Mouse (Mus musculus) olfactory bulb, adult 2 months (tissue): ENCODE measurements around the gene Dkk3. TPM values are rescaled to one million over a fixed set of nuclear protein-coding genes. Genes with fewer than 3 reads are reported as not detected.

Experiments
- H3K27ac ChIP-seq: fragments of 200-500 bp; 2 replicates; pipeline ENCODE4 v1.5.1; 2012; ENCODE audit warnings: low read depth, low read length; ENCODE audit not compliant: insufficient read depth
- H3K4me1 ChIP-seq: fragments of 200-500 bp; 2 replicates; pipeline ENCODE4 v1.6.1; 2012; ENCODE audit warnings: low read length; ENCODE audit not compliant: control insufficient read depth, insufficient read depth
- H3K4me3 ChIP-seq: fragments of 200-500 bp; 2 replicates; pipeline ENCODE4 v1.5.1; 2012; ENCODE audit warnings: mild to moderate bottlenecking, low read depth, low read length, moderate library complexity; ENCODE audit not compliant: insufficient read depth
- CTCF ChIP-seq: fragments of 200-500 bp; IDR thresholded peaks from 2 replicates; pipeline ENCODE4 v1.5.1; 2012; ENCODE audit warnings: low read depth, mild to moderate bottlenecking, low read length, moderate library complexity; ENCODE audit not compliant: insufficient read depth
- POLR2A ChIP-seq: fragments of 200-500 bp; IDR thresholded peaks from 2 replicates; pipeline ENCODE4 v1.6.1; 2012; ENCODE audit warnings: mild to moderate bottlenecking, low read depth, low read length, moderate library complexity; ENCODE audit not compliant: insufficient read depth
- WGBS: fragments of 180-500 bp; shearing (Covaris S2); methylation state at CpG from one replicate; pipeline ENCODE4 v1.1.7; 2018; 5-methylcytosine and 5-hydroxymethylcytosine counted together
- polyA plus RNA-seq: library from polyadenylated mRNA; stranded (reverse); fragments of >200 nt; gene quantifications from 2 replicates; pipeline ENCODE4 v1.2.4, GENCODE M21; 2012; ENCODE audit warnings: low replicate concordance; ENCODE audit not compliant: missing spikeins, insufficient read depth, insufficient read length

The Dkk3 gene
- polyA plus RNA-seq, 1 experiment = not detected

GRCm38 (mm10) chr7:112155194-112155593, 3.7 kb downstream of the Dkk3 start:
- no peak overlapping the region for H3K4me3 ChIP-seq

GRCm38 (mm10) chr7:112154445-112154844, 4.4 kb downstream of the Dkk3 start:
- Histone ChIP-seq H3K4me1 (peaks cover 15% of the 10 kb centered on the region), H3K4me3 (no peak overlapping the region), H3K27ac (no peak overlapping the region)
- WGBS = 68% methylated on average over 4 of the region's 4 CpGs
- TF ChIP-seq POLR2A (no peak), CTCF (no peak)

More at GRCm38 (mm10) chr7:112155194-112155593, 3.7 kb downstream of the Dkk3 start:
- no peak for TF ChIP-seq POLR2A
- no peak for TF ChIP-seq CTCF
- 76% methylated on average over 1 of the region's 1 CpGs for WGBS
- Histone ChIP-seq H3K27ac (no peak overlapping the region), H3K4me1 (peaks cover 15% of the 10 kb centered on the region)

- Histone ChIP-seq H3K4me3 (no peak overlapping the region), H3K4me1 (no peaks in the 10 kb centered on the region; the same call in 1 of the 2 replicates), H3K27ac (no peak overlapping the region)
- no peak for TF ChIP-seq CTCF
- no peak for TF ChIP-seq POLR2A
- WGBS = 88% methylated on average over 10 of the region's 10 CpGs
Measured at GRCm38 (mm10) chr7:112149113-112149512, 9.7 kb downstream of the Dkk3 start.

- no peak for TF ChIP-seq CTCF
- no peak for TF ChIP-seq POLR2A
- H3K27ac ChIP-seq = no peak overlapping the region
- 64% methylated on average over 2 of the region's 2 CpGs for WGBS
- H3K4me3 ChIP-seq = no peak overlapping the region
- peaks cover 3% of the 10 kb centered on the region; the same call in 1 of the 2 replicates for H3K4me1 ChIP-seq
Measured at GRCm38 (mm10) chr7:112147979-112148378, 10.9 kb downstream of the Dkk3 start.

GRCm38 (mm10) chr7:112144646-112145179, 14.1 kb downstream of the Dkk3 start:
- WGBS = 87% methylated on average over 11 of the region's 11 CpGs
- H3K4me1 ChIP-seq = peaks cover 3% of the 10 kb centered on the region; the same call in 1 of the 2 replicates
- no peak overlapping the region for H3K27ac ChIP-seq
- no peak for TF ChIP-seq POLR2A
- H3K4me3 ChIP-seq = no peak overlapping the region

GRCm38 (mm10) chr7:112143978-112144377, 14.9 kb downstream of the Dkk3 start:
- 66% methylated on average over 4 of the region's 4 CpGs for WGBS
- TF ChIP-seq CTCF (no peak), POLR2A (no peak)
- Histone ChIP-seq H3K4me3 (no peak overlapping the region), H3K27ac (no peak overlapping the region), H3K4me1 (peaks cover 3% of the 10 kb centered on the region; the same call in 1 of the 2 replicates)

- no peak overlapping the region for H3K27ac ChIP-seq
- TF ChIP-seq POLR2A (no peak), CTCF (no peak)
- H3K4me1 ChIP-seq = peaks cover 7% of the 10 kb centered on the region
- 51% methylated on average over 7 of the region's 7 CpGs for WGBS
- H3K4me3 ChIP-seq = no peak overlapping the region
Measured at GRCm38 (mm10) chr7:112143090-112143500, 15.8 kb downstream of the Dkk3 start.

GRCm38 (mm10) chr7:112142616-112143015, 16.2 kb downstream of the Dkk3 start:
- Histone ChIP-seq H3K4me3 (no peak overlapping the region), H3K27ac (no peak overlapping the region), H3K4me1 (peaks cover 7% of the 10 kb centered on the region)
- 80% methylated on average over 3 of the region's 3 CpGs for WGBS
- TF ChIP-seq POLR2A (no peak), CTCF (no peak)

- Histone ChIP-seq H3K4me1 (peaks cover 7% of the 10 kb centered on the region), H3K4me3 (no peak overlapping the region), H3K27ac (no peak overlapping the region)
- TF ChIP-seq CTCF = no peak
- TF ChIP-seq POLR2A = no peak
- WGBS = 94% methylated on average over 2 of the region's 2 CpGs
Measured at GRCm38 (mm10) chr7:112140725-112141124, 18.1 kb downstream of the Dkk3 start.
